Mouse (Mus musculus): ENCODE measurements around the gene Atat1. TPM values are rescaled to one million over a fixed set of nuclear protein-coding genes. Genes with fewer than 3 reads are reported as not detected.

Atat1 gene
- polyA plus RNA-seq (2015; fragmentation: Nextera tagmentation; extraction: Ambion mirVana), result 19.0 and 19.2 TPM in 2 replicates

DNA sequence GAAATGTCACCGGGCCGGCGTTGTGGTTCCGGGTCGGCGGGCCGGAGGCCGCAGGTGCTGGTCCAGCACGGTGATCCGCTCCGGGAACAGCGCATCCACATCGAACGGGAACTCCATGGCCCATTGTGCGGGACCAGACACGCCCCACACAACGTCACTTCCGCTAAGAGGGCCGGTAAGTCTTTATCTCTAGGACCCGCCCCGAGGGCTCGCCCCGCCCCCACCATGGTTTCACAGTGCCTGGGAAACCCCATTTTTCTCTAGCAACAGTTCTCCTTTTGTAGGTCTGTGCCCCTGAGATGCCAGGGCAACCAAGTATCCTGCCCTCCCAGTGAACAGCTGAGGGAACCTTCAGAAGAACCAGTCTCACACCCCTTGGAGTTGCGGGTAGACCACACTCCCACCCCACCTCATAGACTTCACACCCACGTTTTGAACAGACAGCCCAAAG, at the start of gene Atat1:
TSS of gene Atat1 (minus strand) at position 157 of the 451 bp plus-strand sequence.

DNA sequence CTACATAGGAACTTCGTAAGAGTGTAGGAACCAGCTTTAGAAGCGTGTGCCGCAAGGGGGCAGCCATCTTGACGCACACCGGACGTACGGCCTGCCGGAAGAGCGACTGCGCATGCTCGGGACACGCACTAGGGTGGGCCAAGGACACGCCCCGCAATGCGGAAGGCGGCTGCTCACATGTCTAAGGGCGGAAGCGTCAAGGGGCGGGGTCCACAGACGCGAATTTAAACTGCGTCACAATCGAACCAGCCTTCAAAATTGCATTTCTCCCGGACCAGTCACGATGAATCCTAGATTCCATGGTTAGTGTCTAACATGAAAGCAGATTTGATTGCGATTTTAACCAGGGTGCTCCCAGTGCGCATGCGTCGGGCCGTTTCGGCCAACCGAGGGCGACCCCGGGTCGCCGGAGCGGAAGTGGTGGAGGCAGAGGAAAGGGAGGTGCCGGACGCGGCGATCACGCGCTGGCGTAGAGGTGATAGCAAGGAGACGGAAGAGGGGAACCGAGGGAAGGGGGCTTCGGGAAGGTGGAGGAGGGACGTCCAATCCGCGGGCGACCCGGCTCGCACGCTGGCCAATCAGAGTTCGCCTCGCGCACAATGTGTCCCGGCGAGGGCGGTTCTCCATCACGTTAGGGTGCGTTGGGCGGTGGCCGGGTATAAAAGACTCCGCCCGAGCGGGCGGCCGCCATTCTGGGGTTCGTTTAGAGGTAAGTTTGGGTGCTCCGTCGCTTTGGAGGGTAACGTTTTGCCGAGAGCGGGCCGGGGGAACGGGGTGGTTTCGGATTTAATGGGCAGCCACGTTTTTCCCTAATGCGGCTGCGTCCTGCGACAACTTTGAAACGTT, 6.6 kb upstream of the Atat1 start, which contains the start of the genes Mrps18b and Ppp1r10:
TSS of gene Mrps18b (minus strand) at position 93 of the 846 bp plus-strand sequence.
TSS of gene Ppp1r10 (plus strand) at position 138 of the 846 bp plus-strand sequence.

DNA sequence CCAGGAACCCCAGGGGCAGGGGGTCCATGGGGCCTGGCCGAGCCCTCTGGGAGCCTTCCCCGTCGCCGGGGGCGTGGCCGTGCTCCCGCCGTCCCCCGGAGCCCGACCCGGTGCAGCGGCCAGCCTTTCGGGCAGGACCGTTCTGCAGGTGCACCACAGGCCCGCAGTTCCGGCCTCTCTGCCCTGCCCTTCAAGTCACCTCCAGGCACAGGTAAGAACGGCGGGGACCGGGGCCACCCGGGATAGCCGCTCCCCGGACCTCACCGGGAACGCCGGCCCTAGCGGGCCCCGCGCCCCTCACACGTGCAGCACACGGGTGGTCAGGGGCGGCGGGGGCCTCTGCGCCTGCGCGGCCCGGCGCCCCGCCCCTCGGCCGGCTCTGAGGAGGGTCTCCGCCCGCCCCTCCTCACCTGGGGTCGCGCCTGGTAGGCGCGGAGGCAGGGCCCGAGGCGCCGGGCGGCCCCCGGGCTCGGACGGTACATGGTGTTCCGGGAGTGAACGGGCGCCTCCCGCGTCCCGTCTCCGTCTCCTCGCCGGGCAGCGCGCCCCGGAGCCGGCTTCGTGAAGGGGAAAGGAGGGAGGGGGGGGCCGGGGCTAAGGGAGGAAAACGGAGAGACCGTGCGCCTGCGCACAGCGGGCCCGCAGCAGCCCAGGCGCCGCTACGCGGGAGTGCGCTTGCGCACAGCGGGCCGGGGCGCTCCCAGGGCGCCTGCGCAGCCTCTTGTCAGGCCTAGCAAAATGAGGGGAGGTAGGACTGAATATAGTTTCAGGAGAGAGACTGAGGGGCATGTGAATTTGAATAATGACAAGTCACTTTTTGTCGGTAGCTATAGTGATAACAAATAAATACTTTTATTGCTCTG, 12.9 kb downstream of the Atat1 start, which contains the start of gene 2310061I04Rik:
TSS of gene 2310061I04Rik (minus strand) at position 651 of the 863 bp plus-strand sequence.

DNA sequence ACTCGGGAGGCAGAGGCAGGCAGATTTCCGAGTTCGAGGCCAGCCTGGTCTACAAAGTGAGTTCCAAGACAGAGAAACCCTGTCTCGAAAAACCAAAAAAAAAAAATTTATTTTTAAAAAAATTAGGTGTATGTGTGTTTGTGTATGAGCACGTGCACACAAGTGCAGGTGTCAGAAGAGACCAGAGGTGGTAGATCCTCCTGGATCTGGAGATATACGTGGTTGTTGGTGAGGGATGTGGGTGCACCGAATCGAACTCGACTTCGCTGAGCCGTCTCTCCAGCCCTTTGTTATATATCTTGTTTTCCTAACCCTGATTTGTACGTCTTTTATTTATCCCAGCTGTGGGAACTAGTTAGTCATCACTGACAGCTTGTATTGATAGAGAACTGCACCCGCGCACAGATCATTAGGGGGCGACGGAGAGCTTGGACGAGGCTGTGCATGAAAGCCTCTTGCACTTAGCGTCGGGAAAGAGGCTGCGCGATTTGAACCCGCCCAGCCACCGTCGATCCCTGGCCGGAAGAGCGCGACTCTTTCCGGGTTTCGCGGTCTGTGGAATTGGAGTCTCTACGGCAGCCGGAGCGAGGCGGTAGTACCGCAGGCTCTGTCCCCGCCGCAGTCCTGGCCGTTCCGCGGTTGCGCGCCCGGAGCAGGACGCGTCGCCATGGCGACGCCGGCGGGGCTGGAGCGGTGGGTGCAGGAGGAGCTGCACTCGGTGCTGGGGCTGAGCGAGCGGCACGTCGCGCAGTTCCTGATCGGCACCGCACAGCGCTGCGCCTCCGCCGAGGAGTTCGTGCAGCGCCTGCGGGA, 30.4 kb downstream of the Atat1 start, which contains the start of gene Dhx16:
TSS of gene Dhx16 (plus strand) at position 575 of the 813 bp plus-strand sequence.

DNA sequence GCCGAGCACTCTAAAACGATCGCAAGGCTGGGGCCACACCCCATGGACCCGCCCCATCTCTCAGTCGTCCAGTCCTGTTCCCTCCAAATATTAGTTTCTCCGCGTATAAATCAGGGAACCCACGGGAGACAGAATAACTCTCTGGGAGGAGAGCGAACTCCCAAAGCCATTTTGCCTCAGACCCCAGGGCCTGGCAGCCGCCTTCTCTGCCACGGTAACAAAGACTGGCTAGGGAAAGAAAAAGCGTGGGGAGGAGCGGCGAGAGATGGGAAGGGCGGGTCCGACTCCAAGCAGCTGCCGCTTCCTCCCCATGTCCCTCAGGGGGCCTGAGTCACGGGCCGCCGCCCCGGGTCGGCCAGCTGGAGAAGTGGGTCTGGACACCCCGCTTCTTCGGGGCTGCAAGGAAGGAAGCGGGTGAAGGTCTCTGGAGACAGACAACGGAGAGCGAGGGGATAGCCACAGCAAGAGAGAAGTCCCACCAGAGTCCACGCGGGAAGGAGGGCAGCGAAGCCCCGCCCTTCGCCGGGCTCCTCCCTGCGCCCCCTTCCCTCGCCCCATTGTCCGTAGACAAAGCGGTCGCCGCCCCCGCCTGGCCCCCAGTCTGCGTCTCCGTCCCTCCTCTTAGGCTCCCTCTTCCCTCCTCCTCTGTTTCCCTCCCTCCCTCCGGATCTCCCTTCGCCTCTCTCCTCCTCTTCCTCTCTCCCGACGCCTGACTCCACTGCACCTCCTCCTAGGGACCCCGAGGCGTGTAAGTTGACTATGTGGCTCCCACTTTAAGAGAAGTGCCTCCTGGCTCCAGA, 44.2 kb downstream of the Atat1 start, which contains the start of gene Ppp1r18:
TSS of gene Ppp1r18 (plus strand) at position 113 of the 800 bp plus-strand sequence.

DNA sequence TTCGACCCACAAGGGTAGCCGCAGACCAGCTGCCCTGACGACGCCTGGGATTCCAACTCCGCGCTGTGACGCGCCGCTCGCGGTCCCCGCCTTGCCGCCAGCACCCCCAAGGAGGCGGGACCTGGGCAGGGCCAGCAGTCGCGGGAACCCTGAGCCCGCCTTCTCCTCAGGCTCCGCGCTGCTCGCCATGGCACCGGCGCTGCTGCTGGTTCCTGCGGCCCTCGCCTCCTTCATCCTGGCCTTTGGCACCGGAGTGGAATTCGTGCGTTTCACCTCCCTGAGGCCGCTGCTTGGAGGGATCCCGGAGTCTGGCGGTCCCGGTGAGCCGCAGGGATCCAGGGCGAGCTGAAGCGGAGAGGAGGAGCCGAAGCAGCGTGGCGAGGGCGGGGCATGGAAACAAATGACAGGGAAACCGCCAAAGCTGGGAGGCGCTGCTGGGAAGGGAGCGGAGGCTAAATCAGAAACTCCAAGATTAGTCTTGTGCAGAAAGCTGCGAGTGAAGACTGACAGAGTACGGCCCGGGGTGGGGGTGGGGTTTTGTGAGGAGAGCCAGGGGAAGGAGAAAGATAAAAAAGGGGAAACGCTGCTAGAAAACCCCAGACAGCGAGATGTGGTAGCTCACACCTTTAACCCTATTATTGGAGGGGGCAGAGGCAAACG, 48.5 kb downstream of the Atat1 start, which contains the start of gene Nrm:
TSS of gene Nrm (plus strand) at position 121 of the 660 bp plus-strand sequence.

MicroRNAs within 50 kb of the gene (microRNA counts, 519-probe panel; counts per million panel counts)
- microRNA mmu-miR-1894-3p (not detected), microRNA mmu-miR-1894-5p (not detected)

Small RNA genes within 50 kb of the gene (microRNA-seq; reads per million reads assigned to microRNA genes)
- gene Gm28033 (4.0 reads per million, percentile 6 among the genes with 10 or more reads in this experiment), gene Mir1894 (not detected)

Other genes starting within 250 kb of the Atat1 start
- 9.0 and 10.0 TPM in 2 replicates for gene Vars2, start 242.5 kb downstream of the Atat1 start, polyA plus RNA-seq (2015; fragmentation: Nextera tagmentation; extraction: Ambion mirVana)
- gene Gtf2h4, start 236.3 kb downstream of the Atat1 start, polyA plus RNA-seq (2015; fragmentation: Nextera tagmentation; extraction: Ambion mirVana), result 19.8 and 20.5 TPM in 2 replicates
- gene Ddr1, start 205.5 kb downstream of the Atat1 start, polyA plus RNA-seq (2015; fragmentation: Nextera tagmentation; extraction: Ambion mirVana), result 37.2 and 44.1 TPM in 2 replicates
- gene Ier3, start 88.4 kb downstream of the Atat1 start, polyA plus RNA-seq (2015; fragmentation: Nextera tagmentation; extraction: Ambion mirVana), result 165 and 168 TPM in 2 replicates
- 123 and 125 TPM in 2 replicates for gene Flot1, start 86.8 kb downstream of the Atat1 start, polyA plus RNA-seq (2015; fragmentation: Nextera tagmentation; extraction: Ambion mirVana)
- gene Tubb5, start 71.8 kb downstream of the Atat1 start, polyA plus RNA-seq (2015; fragmentation: Nextera tagmentation; extraction: Ambion mirVana), result 388 and 491 TPM in 2 replicates
- gene Mdc1, start 68.6 kb downstream of the Atat1 start, polyA plus RNA-seq (2015; fragmentation: Nextera tagmentation; extraction: Ambion mirVana), result 2.9 and 3.6 TPM in 2 replicates
- gene Nrm, start 48.8 kb downstream of the Atat1 start, polyA plus RNA-seq (2015; fragmentation: Nextera tagmentation; extraction: Ambion mirVana), result 29.7 and 38.5 TPM in 2 replicates
- gene Ppp1r18, start 44.5 kb downstream of the Atat1 start, polyA plus RNA-seq (2015; fragmentation: Nextera tagmentation; extraction: Ambion mirVana), result 80.2 and 88.5 TPM in 2 replicates
- 15.8 and 18.3 TPM in 2 replicates for gene Dhx16, start 30.3 kb downstream of the Atat1 start, polyA plus RNA-seq (2015; fragmentation: Nextera tagmentation; extraction: Ambion mirVana)
- 12.6 and 13.9 TPM in 2 replicates for gene 2310061I04Rik, start 12.6 kb downstream of the Atat1 start, polyA plus RNA-seq (2015; fragmentation: Nextera tagmentation; extraction: Ambion mirVana)
- 78.1 and 88.8 TPM in 2 replicates for gene Mrps18b, start 6.3 kb upstream of the Atat1 start, polyA plus RNA-seq (2015; fragmentation: Nextera tagmentation; extraction: Ambion mirVana)
- gene Ppp1r10, start 6.4 kb upstream of the Atat1 start, polyA plus RNA-seq (2015; fragmentation: Nextera tagmentation; extraction: Ambion mirVana), result 13.6 and 15.3 TPM in 2 replicates
- 44.1 and 56.8 TPM in 2 replicates for gene Abcf1, start 59.7 kb upstream of the Atat1 start, polyA plus RNA-seq (2015; fragmentation: Nextera tagmentation; extraction: Ambion mirVana)
- gene Gnl1, start 69.8 kb upstream of the Atat1 start, polyA plus RNA-seq (2015; fragmentation: Nextera tagmentation; extraction: Ambion mirVana), result 32.5 and 34.2 TPM in 2 replicates
- gene Prr3, start 70.2 kb upstream of the Atat1 start, polyA plus RNA-seq (2015; fragmentation: Nextera tagmentation; extraction: Ambion mirVana), result 11.1 and 12.2 TPM in 2 replicates
- 2.4 and 2.6 TPM in 2 replicates for gene H2-T24, start 110.5 kb upstream of the Atat1 start, polyA plus RNA-seq (2015; fragmentation: Nextera tagmentation; extraction: Ambion mirVana)
- gene H2-T23, start 122.8 kb upstream of the Atat1 start, polyA plus RNA-seq (2015; fragmentation: Nextera tagmentation; extraction: Ambion mirVana), result 31.2 and 41.0 TPM in 2 replicates
- 32.7 and 34.7 TPM in 2 replicates for gene H2-T22, start 132.7 kb upstream of the Atat1 start, polyA plus RNA-seq (2015; fragmentation: Nextera tagmentation; extraction: Ambion mirVana)
- gene Gm6034, start 132.9 kb upstream of the Atat1 start, polyA plus RNA-seq (2015; fragmentation: Nextera tagmentation; extraction: Ambion mirVana), result 0.10 TPM in 1 of 2 replicates, not detected in the other
- gene Gm11127, start 148.3 kb upstream of the Atat1 start, polyA plus RNA-seq (2015; fragmentation: Nextera tagmentation; extraction: Ambion mirVana), result not detected in 2 replicates
- not detected in 2 replicates for gene Gm19684, start 211.6 kb upstream of the Atat1 start, polyA plus RNA-seq (2015; fragmentation: Nextera tagmentation; extraction: Ambion mirVana)
- not detected in 2 replicates for gene Gm7030, start 219.3 kb upstream of the Atat1 start, polyA plus RNA-seq (2015; fragmentation: Nextera tagmentation; extraction: Ambion mirVana)